Mouse (Mus musculus): Measurements from ENCODE around the gene Tefm. TPM values are rescaled to one million over a fixed set of nuclear protein-coding genes. Genes with fewer than 3 reads are reported as not detected.

Gene Tefm
- polyA plus RNA-seq, 1 experiment from 2014 or later = 33.1 TPM

DNA sequence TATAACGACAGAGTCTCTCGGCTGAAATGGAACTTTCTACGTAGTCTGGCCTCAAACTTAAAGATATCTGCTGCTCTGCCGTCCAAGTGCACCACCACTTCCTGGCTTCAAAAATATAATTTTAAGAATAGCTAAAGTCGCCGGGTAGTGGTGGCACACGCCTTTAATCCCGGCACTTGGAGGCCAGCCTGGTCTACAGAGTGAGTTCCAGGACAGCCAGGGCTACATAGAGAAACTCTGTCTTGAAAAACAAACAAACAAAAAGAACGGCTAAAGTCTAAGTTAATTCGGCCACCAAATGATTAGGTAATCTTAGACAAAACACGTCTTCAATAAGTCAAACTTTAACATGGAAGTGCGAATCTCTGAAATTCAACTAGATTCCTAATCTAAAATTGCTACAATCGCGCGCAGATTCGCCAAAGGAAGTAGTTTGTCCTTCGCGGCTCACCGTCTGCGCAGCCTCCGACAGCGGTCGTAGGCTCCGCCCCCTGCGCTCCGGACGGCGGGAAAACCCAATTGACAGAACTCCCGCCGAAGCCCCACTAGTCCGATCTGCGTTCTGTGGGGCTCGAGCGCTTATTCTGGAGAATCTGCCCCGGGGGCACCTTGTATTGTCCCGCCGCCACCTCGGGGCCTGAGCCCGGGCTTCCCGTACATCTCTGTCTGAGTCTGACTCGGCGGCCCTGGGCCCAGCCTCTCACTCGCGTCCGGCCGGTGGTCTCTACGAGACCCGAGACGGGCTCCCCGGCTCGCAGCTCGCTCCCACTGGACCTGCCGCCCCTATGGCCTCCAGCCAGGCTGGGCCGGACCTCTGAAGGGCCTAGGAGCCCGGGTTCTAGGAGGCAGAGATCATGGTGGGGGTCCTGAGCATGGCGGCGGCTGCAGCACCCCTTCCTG is 52.8 kb downstream of the Tefm start, which contains the start of gene Atad5:
Gene Atad5 (plus strand): TSS at position 484 of the 900 bp plus-strand sequence.
- peak within 1 kb of the TSS; percentile 60 for H3K4me2 ChIP-seq (ENCODE audit: low read depth, low read length)
- peak within 1 kb of the TSS; percentile 94 for H3K4me3 ChIP-seq (ENCODE audit: low read length)
- H3K4me1 ChIP-seq (ENCODE audit: control insufficient read depth, insufficient read depth, low read length) = 0 out of 2 replicates have a peak, but pooled peaks cover 2% of the 10 kb centered on the region
- 4% methylated on average over 57 of the region's 57 CpGs for WGBS
- ATAC-seq = peak; percentile 61
- H3K9ac ChIP-seq (ENCODE audit: low read depth, low read length) = peak within 1 kb of the TSS; percentile 95
- no peaks in the 10 kb centered on the region for H3K36me3 ChIP-seq (ENCODE audit: control insufficient read depth, insufficient read depth, low read length)
- no peaks in the 10 kb centered on the region for H3K9me3 ChIP-seq (ENCODE audit: control insufficient read depth, low read length)
- peak within 1 kb of the TSS; percentile 68 for H3K27ac ChIP-seq (ENCODE audit: low read length)
- no peaks in the 10 kb centered on the region for H3K27me3 ChIP-seq (replicated peaks; ENCODE audit: control insufficient read depth, insufficient read depth, low read length)

DNA sequence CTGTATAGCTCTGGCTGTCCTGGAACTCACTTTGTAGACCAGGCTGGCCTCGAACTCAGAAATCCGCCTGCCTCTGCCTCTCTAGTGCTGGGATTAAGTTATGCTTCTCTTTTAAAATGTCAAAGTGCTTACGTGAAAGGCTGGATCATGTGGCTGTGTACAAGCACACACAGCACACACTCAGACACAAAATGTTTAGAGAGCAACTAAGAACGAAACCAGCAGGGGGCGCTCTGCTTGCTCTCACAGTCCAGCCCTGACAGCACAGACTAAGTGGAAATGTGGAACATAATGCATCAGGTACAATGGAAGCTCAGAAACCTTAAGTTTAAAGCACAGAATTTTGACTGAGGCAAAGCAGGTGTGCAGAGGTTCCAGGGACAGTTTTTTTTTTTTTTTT is 55.1 kb downstream of the Tefm start:
- Histone ChIP-seq H3K4me1 (ENCODE audit: control insufficient read depth, insufficient read depth, low read length) (no peaks in the 10 kb centered on the region), H3K9ac (ENCODE audit: low read depth, low read length) (no peak overlapping the region), H3K4me3 (ENCODE audit: low read length) (no peak overlapping the region), H3K27ac (ENCODE audit: low read length) (no peak overlapping the region), H3K27me3 (replicated peaks; ENCODE audit: control insufficient read depth, insufficient read depth, low read length) (no peaks in the 10 kb centered on the region), H3K9me3 (ENCODE audit: control insufficient read depth, low read length) (no peaks in the 10 kb centered on the region), H3K4me2 (ENCODE audit: low read depth, low read length) (no peak overlapping the region), H3K36me3 (ENCODE audit: control insufficient read depth, insufficient read depth, low read length) (no peaks in the 10 kb centered on the region)
- WGBS = 10% methylated on average over 5 of the region's 5 CpGs
- peak; percentile 69 for ATAC-seq

Other genes starting within 250 kb of the Tefm start
- gene Utp6, start 179.8 kb downstream of the Tefm start, polyA plus RNA-seq (2015; fragmentation: Nextera tagmentation; extraction: Ambion mirVana) = 41.5 and 44.7 TPM in 2 replicates
- gene Suz12, start 149.1 kb downstream of the Tefm start, polyA plus RNA-seq (2015; fragmentation: Nextera tagmentation; extraction: Ambion mirVana) = 13.6 and 14.3 TPM in 2 replicates
- 21.8 and 22.9 TPM in 2 replicates for gene Crlf3, start 61.2 kb downstream of the Tefm start, polyA plus RNA-seq (2015; fragmentation: Nextera tagmentation; extraction: Ambion mirVana)
- gene Atad5, start 52.8 kb downstream of the Tefm start, polyA plus RNA-seq (2015; fragmentation: Nextera tagmentation; extraction: Ambion mirVana) = 4.7 and 5.6 TPM in 2 replicates
- gene Adap2, start 11.9 kb upstream of the Tefm start, polyA plus RNA-seq (2015; fragmentation: Nextera tagmentation; extraction: Ambion mirVana) = 4.9 and 5.1 TPM in 2 replicates
- gene Rnf135, start 41.7 kb upstream of the Tefm start, polyA plus RNA-seq (2015; fragmentation: Nextera tagmentation; extraction: Ambion mirVana) = 11.7 and 11.8 TPM in 2 replicates
- 36.8 and 38.0 TPM in 2 replicates for gene Rhot1, start 66.8 kb upstream of the Tefm start, polyA plus RNA-seq (2015; fragmentation: Nextera tagmentation; extraction: Ambion mirVana)
- 2.0 and 2.1 TPM in 2 replicates for gene Rhbdl3, start 158.7 kb upstream of the Tefm start, polyA plus RNA-seq (2015; fragmentation: Nextera tagmentation; extraction: Ambion mirVana)
- gene 5730455P16Rik, start 235.9 kb upstream of the Tefm start, polyA plus RNA-seq (2015; fragmentation: Nextera tagmentation; extraction: Ambion mirVana) = 11.5 and 14.9 TPM in 2 replicates
- gene Zfp207, start 241.1 kb upstream of the Tefm start, polyA plus RNA-seq (2015; fragmentation: Nextera tagmentation; extraction: Ambion mirVana) = 170 and 172 TPM in 2 replicates